Mouse (Mus musculus): ENCODE data around the gene Tmem170. TPM values are rescaled to one million over a fixed set of nuclear protein-coding genes. Genes with fewer than 3 reads are reported as not detected.

Gene Tmem170
- polyA plus RNA-seq, 1 experiment from 2014 or later: 8.5 TPM

- Histone ChIP-seq H3K4me1 (no peaks in the 10 kb centered on the region), H3K9ac (no peak overlapping the region), H3K36me3 (peaks cover 49% of the 10 kb centered on the region), H3K27ac (no peak overlapping the region), H3K4me3 (no peak overlapping the region), H3K9me3 (replicated peaks) (no peaks in the 10 kb centered on the region), H3K4me2 (replicated peaks) (no peak overlapping the region), H3K27me3 (no peaks in the 10 kb centered on the region)
- ATAC-seq (ENCODE audit: low FRiP score): no peak
- 90% methylated on average over 5 of the region's 5 CpGs for WGBS
Observed at GRCm38 (mm10) chr8:111832983-111833382, 43.6 kb downstream of the Tmem170 start.

- peaks cover 44% of the 10 kb centered on the region for H3K36me3 ChIP-seq
- no peak overlapping the region for H3K27ac ChIP-seq
- H3K4me1 ChIP-seq: no peaks in the 10 kb centered on the region
- no peaks in the 10 kb centered on the region for H3K27me3 ChIP-seq
- no peak for ATAC-seq (ENCODE audit: low FRiP score)
- WGBS: 80% methylated on average over 4 of the region's 4 CpGs
- H3K9ac ChIP-seq: no peak overlapping the region
- no peaks in the 10 kb centered on the region for H3K9me3 ChIP-seq (replicated peaks)
- H3K4me2 ChIP-seq (replicated peaks): no peak overlapping the region
- H3K4me3 ChIP-seq: no peak overlapping the region
Observed at GRCm38 (mm10) chr8:111831996-111832395, 44.6 kb downstream of the Tmem170 start.

GRCm38 (mm10) chr8:111828595-111828994 is 48.0 kb downstream of the Tmem170 start:
- Histone ChIP-seq H3K4me3 (no peak overlapping the region), H3K4me1 (no peaks in the 10 kb centered on the region), H3K4me2 (replicated peaks) (no peak overlapping the region), H3K9me3 (replicated peaks) (no peaks in the 10 kb centered on the region), H3K27me3 (no peaks in the 10 kb centered on the region), H3K36me3 (peaks cover 42% of the 10 kb centered on the region), H3K9ac (no peak overlapping the region), H3K27ac (no peak overlapping the region)
- 93% methylated on average over 6 of the region's 6 CpGs for WGBS
- ATAC-seq (ENCODE audit: low FRiP score): no peak

- Histone ChIP-seq H3K4me1 (no peaks in the 10 kb centered on the region), H3K36me3 (peaks cover 56% of the 10 kb centered on the region), H3K4me2 (replicated peaks) (no peak overlapping the region), H3K4me3 (no peak overlapping the region), H3K27ac (no peak overlapping the region), H3K27me3 (no peaks in the 10 kb centered on the region), H3K9me3 (replicated peaks) (no peaks in the 10 kb centered on the region), H3K9ac (no peak overlapping the region)
- ATAC-seq (ENCODE audit: low FRiP score): no peak
- WGBS: 70% methylated on average over 6 of the region's 6 CpGs
Observed at GRCm38 (mm10) chr8:111825219-111825618, 51.3 kb downstream of the Tmem170 start.

- Histone ChIP-seq H3K4me1 (no peaks in the 10 kb centered on the region), H3K36me3 (peaks cover 55% of the 10 kb centered on the region), H3K9ac (no peak overlapping the region)
Observed at GRCm38 (mm10) chr8:111824334-111824733, 52.2 kb downstream of the Tmem170 start.

GRCm38 (mm10) chr8:111821199-111821598 is 55.4 kb downstream of the Tmem170 start:
- no peak for ATAC-seq (ENCODE audit: low FRiP score)
- Histone ChIP-seq H3K36me3 (peaks cover 40% of the 10 kb centered on the region), H3K27ac (no peak overlapping the region), H3K27me3 (no peaks in the 10 kb centered on the region), H3K9ac (no peak overlapping the region), H3K4me2 (replicated peaks) (no peak overlapping the region), H3K4me3 (no peak overlapping the region), H3K4me1 (no peaks in the 10 kb centered on the region), H3K9me3 (replicated peaks) (no peaks in the 10 kb centered on the region)
- 88% methylated on average over 10 of the region's 10 CpGs for WGBS

More at GRCm38 (mm10) chr8:111824334-111824733, 52.2 kb downstream of the Tmem170 start:
- Histone ChIP-seq H3K9me3 (replicated peaks) (no peaks in the 10 kb centered on the region), H3K27ac (no peak overlapping the region), H3K4me2 (replicated peaks) (no peak overlapping the region), H3K4me3 (no peak overlapping the region), H3K27me3 (no peaks in the 10 kb centered on the region)
- no peak for ATAC-seq (ENCODE audit: low FRiP score)
- 97% methylated on average over 5 of the region's 5 CpGs for WGBS

- H3K36me3 ChIP-seq: peaks cover 40% of the 10 kb centered on the region
- no peak overlapping the region for H3K27ac ChIP-seq
- no peak overlapping the region for H3K9ac ChIP-seq
- H3K4me1 ChIP-seq: no peaks in the 10 kb centered on the region
- H3K4me2 ChIP-seq (replicated peaks): no peak overlapping the region
- H3K4me3 ChIP-seq: no peak overlapping the region
- H3K27me3 ChIP-seq: no peaks in the 10 kb centered on the region
- 87% methylated on average over 4 of the region's 4 CpGs for WGBS
- no peak for ATAC-seq (ENCODE audit: low FRiP score)
- H3K9me3 ChIP-seq (replicated peaks): no peaks in the 10 kb centered on the region
Observed at GRCm38 (mm10) chr8:111820691-111821090, 55.9 kb downstream of the Tmem170 start.

GRCm38 (mm10) chr8:111820018-111820417 is 56.5 kb downstream of the Tmem170 start:
- no peak for ATAC-seq (ENCODE audit: low FRiP score)
- H3K36me3 ChIP-seq: peaks cover 40% of the 10 kb centered on the region
- WGBS: 89% methylated on average over 12 of the region's 12 CpGs
- H3K9ac ChIP-seq: no peak overlapping the region
- H3K4me1 ChIP-seq: no peaks in the 10 kb centered on the region
- no peaks in the 10 kb centered on the region for H3K9me3 ChIP-seq (replicated peaks)
- H3K4me2 ChIP-seq (replicated peaks): no peak overlapping the region
- 0 out of 2 replicates have a peak overlapping the region, but pooled peaks have one; percentile 7 for H3K27ac ChIP-seq
- no peak overlapping the region for H3K4me3 ChIP-seq
- no peaks in the 10 kb centered on the region for H3K27me3 ChIP-seq

GRCm38 (mm10) chr8:111818556-111818955 is 58.0 kb downstream of the Tmem170 start:
- no peaks in the 10 kb centered on the region for H3K9me3 ChIP-seq (replicated peaks)
- no peak overlapping the region for H3K27ac ChIP-seq
- peaks cover 31% of the 10 kb centered on the region for H3K36me3 ChIP-seq
- no peak overlapping the region for H3K4me2 ChIP-seq (replicated peaks)
- no peaks in the 10 kb centered on the region for H3K27me3 ChIP-seq
- WGBS: 98% methylated on average over 3 of the region's 3 CpGs
- ATAC-seq (ENCODE audit: low FRiP score): no peak
- H3K4me3 ChIP-seq: no peak overlapping the region
- H3K9ac ChIP-seq: no peak overlapping the region
- H3K4me1 ChIP-seq: no peaks in the 10 kb centered on the region

- ATAC-seq (ENCODE audit: low FRiP score): no peak
Observed at GRCm38 (mm10) chr8:111815078-111815477, 61.5 kb downstream of the Tmem170 start.

GRCm38 (mm10) chr8:111813818-111814217 is 62.7 kb downstream of the Tmem170 start:
- Histone ChIP-seq H3K4me1 (no peaks in the 10 kb centered on the region), H3K27me3 (no peaks in the 10 kb centered on the region), H3K4me2 (replicated peaks) (no peak overlapping the region), H3K27ac (no peak overlapping the region), H3K36me3 (no peaks in the 10 kb centered on the region), H3K9ac (no peak overlapping the region), H3K4me3 (no peak overlapping the region), H3K9me3 (replicated peaks) (no peaks in the 10 kb centered on the region)
- 96% methylated on average over 9 of the region's 9 CpGs for WGBS
- ATAC-seq (ENCODE audit: low FRiP score): no peak

More at GRCm38 (mm10) chr8:111815078-111815477, 61.5 kb downstream of the Tmem170 start:
- H3K36me3 ChIP-seq: peaks cover 6% of the 10 kb centered on the region; the same call in 1 of the 2 replicates
- no peak overlapping the region for H3K4me2 ChIP-seq (replicated peaks)
- no peaks in the 10 kb centered on the region for H3K9me3 ChIP-seq (replicated peaks)
- no peaks in the 10 kb centered on the region for H3K4me1 ChIP-seq
- no peaks in the 10 kb centered on the region for H3K27me3 ChIP-seq
- no peak overlapping the region for H3K27ac ChIP-seq
- H3K9ac ChIP-seq: no peak overlapping the region
- 92% methylated on average over 4 of the region's 4 CpGs for WGBS
- no peak overlapping the region for H3K4me3 ChIP-seq
